Mouse (Mus musculus) embryonic facial prominence, embryonic 13.5 days (tissue): ENCODE data around the gene Dyrk4. TPM values are rescaled to one million over a fixed set of nuclear protein-coding genes. Genes with fewer than 3 reads are reported as not detected.

Source experiments
- ATAC-seq: fragments of 200-750 bp; cut with Nextera tagmentation; 2 replicates; pipeline ENCODE4 v1.8.0; 2017; ENCODE audit warnings: low read depth; ENCODE audit not compliant: insufficient number of reproducible peaks, insufficient read depth, low FRiP score, low TSS enrichment
- H3K27ac ChIP-seq: fragments of 300-500 bp; sonication (generic); 2 replicates; pipeline ENCODE4 v1.5.1; 2015; ENCODE audit warnings: moderate library complexity, mild to moderate bottlenecking, inconsistent platforms
- H3K27me3 ChIP-seq: fragments of 300-500 bp; sonication (generic); 2 replicates; pipeline ENCODE4 v1.6.1; 2015; ENCODE audit warnings: mild to moderate bottlenecking, inconsistent platforms
- H3K36me3 ChIP-seq: fragments of 300-500 bp; sonication (generic); 2 replicates; pipeline ENCODE4 v1.6.1; 2015; ENCODE audit warnings: mild to moderate bottlenecking, inconsistent platforms
- H3K4me1 ChIP-seq: fragments of 300-500 bp; sonication (generic); 2 replicates; pipeline ENCODE4 v1.6.1; 2015; ENCODE audit warnings: inconsistent platforms
- H3K4me2 ChIP-seq: fragments of 300-500 bp; sonication (generic); 2 replicates; pipeline ENCODE4 v1.6.1; 2015; ENCODE audit warnings: moderate library complexity, mild to moderate bottlenecking, inconsistent platforms
- H3K4me3 ChIP-seq: fragments of 300-500 bp; sonication (generic); 2 replicates; pipeline ENCODE4 v1.5.1; 2015; ENCODE audit warnings: mild to moderate bottlenecking, inconsistent platforms
- H3K9ac ChIP-seq: fragments of 300-500 bp; sonication (generic); 2 replicates; pipeline ENCODE4 v1.6.1; 2015; ENCODE audit warnings: mild to moderate bottlenecking, inconsistent platforms
- H3K9me3 ChIP-seq: fragments of 300-500 bp; sonication (generic); 2 replicates; pipeline ENCODE4 v1.6.1; 2016; ENCODE audit warnings: inconsistent platforms
- WGBS: fragments of 180-500 bp; shearing (Covaris S2); methylation state at CpG from one replicate; pipeline ENCODE4 v1.1.7; 2015; ENCODE audit warnings: mixed read lengths; 5-methylcytosine and 5-hydroxymethylcytosine counted together
- polyA plus RNA-seq: library from polyadenylated mRNA; unstranded; fragments of >200 nt; fragmentation: Nextera tagmentation; extraction: Ambion mirVana; gene quantifications from 2 replicates; pipeline ENCODE4 v1.2.1, GENCODE M21; 2015

Dyrk4 gene
- polyA plus RNA-seq, 1 experiment from 2014 or later = 0.10 TPM

DNA sequence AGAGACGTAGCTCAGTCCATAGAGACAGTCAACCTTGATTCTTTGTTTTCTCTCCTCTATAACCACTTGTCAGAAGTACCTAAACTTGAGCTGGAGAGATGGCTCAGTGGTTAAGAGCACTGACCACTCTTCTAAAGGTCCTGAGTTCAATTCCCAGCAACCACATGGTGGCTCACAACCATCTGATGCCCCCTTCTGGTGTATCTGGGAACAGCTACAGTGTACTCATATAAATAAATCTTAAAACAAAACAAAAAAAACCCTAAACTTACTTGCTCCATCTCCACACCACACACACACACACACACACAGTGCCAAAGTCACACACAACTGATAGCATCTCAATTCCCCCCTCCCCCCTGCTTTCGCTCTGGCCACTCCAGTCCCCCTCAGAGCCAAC, 16.4 kb upstream of the Dyrk4 start:
- Histone ChIP-seq H3K36me3 (peaks cover 17% of the 10 kb centered on the region), H3K4me1 (peaks cover 30% of the 10 kb centered on the region), H3K9ac (peak overlapping the region; percentile 87), H3K4me3 (peak overlapping the region; percentile 76), H3K27me3 (no peaks in the 10 kb centered on the region), H3K4me2 (peak overlapping the region; percentile 96), H3K27ac (no peak overlapping the region), H3K9me3 (no peaks in the 10 kb centered on the region)
- no peak for ATAC-seq
- WGBS = 78% methylated on average over 2 of the region's 2 CpGs

DNA sequence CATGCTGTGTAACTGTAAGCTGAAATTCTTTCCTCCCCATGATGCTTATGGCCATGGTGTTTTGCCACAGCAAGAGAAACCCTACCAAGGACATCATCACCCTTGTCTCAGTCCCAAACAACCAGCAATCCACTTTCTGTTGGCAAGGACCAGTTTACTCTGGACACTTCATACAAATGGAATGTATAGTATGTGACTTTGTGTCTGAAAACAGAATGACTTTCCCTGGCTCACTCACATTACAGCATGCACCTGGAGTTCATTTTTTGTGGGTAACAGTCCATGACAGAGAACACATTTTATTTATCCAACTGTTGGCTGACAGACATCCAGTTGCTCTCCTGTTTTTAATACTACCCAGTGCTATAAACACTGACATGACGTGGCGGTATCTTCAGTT, 11.3 kb upstream of the Dyrk4 start:
- Histone ChIP-seq H3K4me3 (no peak overlapping the region), H3K27ac (no peak overlapping the region), H3K36me3 (peaks cover 52% of the 10 kb centered on the region), H3K4me2 (no peak overlapping the region), H3K9ac (no peak overlapping the region), H3K9me3 (no peaks in the 10 kb centered on the region), H3K27me3 (no peaks in the 10 kb centered on the region), H3K4me1 (peaks cover 8% of the 10 kb centered on the region)
- 63% methylated on average over 2 of the region's 2 CpGs for WGBS
- no peak for ATAC-seq

DNA sequence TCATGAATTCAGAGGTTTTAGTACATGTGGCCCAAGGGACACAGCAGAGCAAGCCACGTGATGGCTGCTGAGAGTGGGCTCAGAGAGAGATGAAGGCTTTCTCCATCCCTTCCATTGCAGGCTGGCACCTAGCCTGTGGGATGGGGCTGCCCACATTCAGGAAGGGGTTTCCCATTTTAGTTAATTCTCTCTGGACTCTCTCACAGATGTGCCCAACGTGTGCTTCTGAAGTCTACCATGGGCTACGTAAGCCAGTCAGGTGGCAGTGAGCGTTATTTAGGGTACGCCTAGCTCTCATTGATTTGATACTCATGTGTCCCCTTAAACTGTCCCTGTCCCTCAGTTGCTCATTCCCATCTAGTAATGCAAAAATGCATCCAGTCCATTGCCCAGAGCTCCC, 6.7 kb downstream of the Dyrk4 start:
- no peaks in the 10 kb centered on the region for H3K27me3 ChIP-seq
- H3K36me3 ChIP-seq = no peaks in the 10 kb centered on the region
- H3K9me3 ChIP-seq = no peaks in the 10 kb centered on the region
- no peak overlapping the region for H3K4me3 ChIP-seq
- H3K4me1 ChIP-seq = no peaks in the 10 kb centered on the region
- 78% methylated on average over 5 of the region's 5 CpGs for WGBS
- no peak for ATAC-seq
- peak overlapping the region; percentile 36; the same call in 1 of the 2 replicates for H3K9ac ChIP-seq
- H3K27ac ChIP-seq = no peak overlapping the region
- no peak overlapping the region for H3K4me2 ChIP-seq

DNA sequence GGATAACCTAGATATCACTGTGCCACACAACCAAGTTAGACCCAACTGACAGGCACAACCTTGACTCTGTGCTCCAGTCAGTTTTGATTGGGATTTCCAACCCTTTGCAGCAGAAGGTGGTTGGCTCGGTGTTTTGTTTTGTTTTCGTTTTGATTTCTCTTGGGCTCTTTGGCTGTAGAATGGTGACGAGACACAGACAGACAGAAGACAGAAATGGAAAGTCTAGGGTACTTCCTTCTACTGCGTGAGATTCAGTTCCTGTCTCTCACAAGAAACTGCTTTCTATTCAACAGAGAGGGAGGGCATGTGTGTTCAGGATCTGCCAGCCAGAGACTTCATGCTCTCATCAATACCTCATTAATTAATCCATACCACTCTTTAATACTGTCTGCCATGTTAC, 10.9 kb downstream of the Dyrk4 start:
- H3K4me3 ChIP-seq = no peak overlapping the region
- no peak for ATAC-seq
- no peaks in the 10 kb centered on the region for H3K9me3 ChIP-seq
- H3K4me1 ChIP-seq = no peaks in the 10 kb centered on the region
- H3K9ac ChIP-seq = no peak overlapping the region
- no peak overlapping the region for H3K4me2 ChIP-seq
- WGBS = 78% methylated on average over 4 of the region's 4 CpGs
- H3K27me3 ChIP-seq = no peaks in the 10 kb centered on the region; the same call in 1 of the 2 replicates
- no peaks in the 10 kb centered on the region for H3K36me3 ChIP-seq
- H3K27ac ChIP-seq = no peak overlapping the region

DNA sequence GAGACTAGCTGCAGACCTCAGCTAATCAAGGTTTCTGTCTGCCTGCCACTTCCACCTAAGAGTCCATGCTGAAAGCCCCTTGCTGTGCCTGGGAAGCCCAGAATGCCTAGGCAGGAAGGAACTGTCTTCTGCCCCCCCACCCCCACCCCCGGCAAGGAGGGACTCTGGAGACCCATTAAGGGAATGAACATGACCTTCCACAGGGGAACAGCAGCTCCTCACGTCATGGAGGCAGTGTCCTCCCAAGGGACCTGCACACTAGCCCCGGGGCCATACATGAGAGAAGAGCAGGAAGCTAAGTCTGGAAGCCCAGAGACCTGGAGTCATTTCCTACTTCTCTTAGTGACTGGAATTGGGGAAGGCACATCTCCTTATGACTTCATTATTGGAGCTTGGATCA, 13.8 kb downstream of the Dyrk4 start:
- Histone ChIP-seq H3K4me1 (no peaks in the 10 kb centered on the region), H3K27ac (no peak overlapping the region), H3K9me3 (no peaks in the 10 kb centered on the region), H3K27me3 (no peaks in the 10 kb centered on the region; the same call in 1 of the 2 replicates), H3K4me3 (no peak overlapping the region), H3K9ac (no peak overlapping the region), H3K36me3 (no peaks in the 10 kb centered on the region), H3K4me2 (no peak overlapping the region)
- ATAC-seq = no peak
- WGBS = 55% methylated on average over 3 of the region's 3 CpGs

DNA sequence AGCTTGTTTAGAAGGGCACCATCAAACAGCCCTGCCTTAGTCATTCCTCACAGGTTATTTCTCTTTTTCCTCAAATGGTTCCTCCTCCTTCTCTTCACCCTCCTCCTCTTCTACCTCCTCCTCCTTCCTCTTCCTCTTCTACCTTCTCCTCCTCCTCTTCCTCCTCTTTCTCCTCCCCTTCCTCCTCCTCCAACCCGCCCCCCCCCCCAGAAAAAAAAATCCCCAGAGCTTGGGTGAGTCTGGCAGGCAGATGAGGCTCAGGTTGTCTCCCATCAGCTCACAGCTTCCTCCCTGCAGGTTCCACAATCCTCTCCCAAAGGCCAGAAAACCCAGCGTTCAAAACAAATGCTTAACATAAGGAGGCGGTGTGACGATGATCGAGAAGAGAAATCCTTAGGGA, 14.3 kb downstream of the Dyrk4 start:
- WGBS = 74% methylated on average over 4 of the region's 5 CpGs

DNA sequence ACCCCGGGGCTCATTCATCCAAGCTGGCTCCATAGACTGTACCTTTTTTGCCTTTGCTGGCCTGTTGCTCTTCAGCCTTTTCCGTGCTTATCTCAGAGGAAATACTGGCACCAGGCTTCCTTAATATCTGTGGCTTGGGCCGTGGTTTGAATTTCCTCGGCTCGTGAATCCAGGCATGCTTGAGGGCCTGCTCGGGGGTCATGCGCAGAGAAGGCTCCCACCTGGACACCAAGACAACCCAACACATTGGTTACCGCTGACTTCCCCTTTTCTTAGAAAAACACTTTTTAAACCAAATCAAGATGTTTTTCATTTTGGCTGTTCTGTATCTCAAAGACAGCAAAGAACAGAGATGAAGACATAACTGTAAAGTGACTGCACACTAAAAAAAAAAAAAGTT, 44.5 kb downstream of the Dyrk4 start:
- no peak overlapping the region for H3K27ac ChIP-seq
- no peaks in the 10 kb centered on the region for H3K36me3 ChIP-seq
- H3K9ac ChIP-seq = no peak overlapping the region
- no peaks in the 10 kb centered on the region for H3K4me1 ChIP-seq
- no peak for ATAC-seq
- no peaks in the 10 kb centered on the region for H3K9me3 ChIP-seq
- WGBS = 72% methylated on average over 8 of the region's 8 CpGs
- H3K4me3 ChIP-seq = no peak overlapping the region
- H3K27me3 ChIP-seq = peaks cover 10% of the 10 kb centered on the region; the same call in 1 of the 2 replicates
- H3K4me2 ChIP-seq = no peak overlapping the region

More for the DNA sequence above, 14.3 kb downstream of the Dyrk4 start:
- Histone ChIP-seq H3K4me2 (no peak overlapping the region), H3K4me1 (no peaks in the 10 kb centered on the region), H3K9ac (no peak overlapping the region), H3K27me3 (no peaks in the 10 kb centered on the region; the same call in 1 of the 2 replicates), H3K27ac (no peak overlapping the region), H3K4me3 (no peak overlapping the region), H3K36me3 (no peaks in the 10 kb centered on the region), H3K9me3 (no peaks in the 10 kb centered on the region)
- no peak for ATAC-seq

DNA sequence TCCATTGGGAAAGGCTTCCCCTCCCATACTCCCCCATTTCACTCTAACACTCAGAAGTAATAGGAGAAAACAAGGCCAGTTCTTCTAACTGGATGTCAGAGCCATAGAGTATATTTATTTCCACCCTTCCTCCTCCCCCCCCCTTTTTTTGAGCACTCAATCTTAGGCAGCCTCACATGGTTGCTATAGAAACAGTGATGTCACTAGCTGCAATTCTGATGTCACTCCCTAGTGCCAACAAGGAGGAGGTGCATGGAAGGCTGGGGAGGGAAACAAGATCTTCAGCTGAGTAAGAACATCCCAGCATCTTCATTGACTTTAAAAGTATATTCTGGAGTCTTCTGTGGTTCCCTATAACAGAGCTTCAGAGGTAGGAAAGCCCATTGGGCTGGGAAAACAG, 68.8 kb downstream of the Dyrk4 start, which contains the start of gene Akap3:
Gene Akap3 (plus strand): TSS at position 218 of the 400 bp plus-strand sequence.
- H3K36me3 ChIP-seq = no peaks in the 10 kb centered on the region
- no peak for ATAC-seq
- no peaks in the 10 kb centered on the region for H3K9me3 ChIP-seq
- no peak within 1 kb of the TSS for H3K4me2 ChIP-seq
- no peak within 1 kb of the TSS for H3K4me3 ChIP-seq
- no peak within 1 kb of the TSS for H3K27ac ChIP-seq
- no peak within 1 kb of the TSS for H3K9ac ChIP-seq
- peaks cover 10% of the 10 kb centered on the region for H3K4me1 ChIP-seq
- 0 out of 2 replicates have a peak, but pooled peaks cover 6% of the 10 kb centered on the region for H3K27me3 ChIP-seq

DNA sequence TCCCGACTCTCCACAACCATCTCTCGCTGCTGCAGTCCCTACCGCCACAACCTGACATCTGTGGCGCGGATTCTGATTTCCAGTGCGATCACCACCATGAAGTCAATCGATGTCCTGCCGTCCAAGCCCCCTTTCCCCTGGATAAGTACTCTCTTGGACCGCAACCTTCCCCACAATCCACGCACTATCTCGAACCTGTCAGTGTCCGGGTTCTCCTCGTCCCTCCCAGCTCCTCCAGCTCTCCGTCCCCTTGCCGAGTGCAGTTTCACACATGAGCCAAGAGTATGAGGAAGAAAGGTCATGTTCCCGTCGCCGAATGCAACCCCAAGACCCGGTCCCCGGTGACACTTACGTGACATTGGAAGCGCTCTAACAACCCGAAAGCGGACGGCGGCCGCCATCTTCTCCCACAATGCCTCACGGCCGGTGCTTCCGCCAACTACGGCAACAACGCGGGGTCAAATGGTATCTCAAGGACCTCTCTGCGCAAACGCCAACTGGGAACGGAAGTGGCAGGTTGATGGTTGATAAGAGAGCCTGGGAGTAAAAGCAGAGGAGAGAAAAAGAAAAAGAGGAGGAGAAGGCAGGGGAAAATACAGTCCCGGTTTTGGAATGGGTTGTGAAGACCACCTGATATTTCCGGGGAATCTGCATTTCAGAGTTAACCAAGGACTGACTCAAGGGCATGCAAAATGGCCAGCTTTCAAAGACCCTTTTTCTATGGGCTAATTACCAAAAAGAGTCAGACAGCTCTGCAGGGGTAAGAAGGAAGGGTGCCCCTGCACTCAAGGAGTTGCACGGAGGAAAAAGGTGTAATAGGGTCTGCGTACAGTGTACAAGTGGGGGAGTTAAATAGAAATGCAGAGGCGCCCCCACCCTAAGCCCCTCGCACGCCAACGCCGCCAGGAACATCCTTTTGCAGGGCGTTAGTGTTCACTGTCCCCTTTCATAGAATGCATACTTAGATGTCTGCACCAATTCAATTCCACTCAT, 72.6 kb downstream of the Dyrk4 start, which contains the start of gene Ndufa9:
Gene Ndufa9 (minus strand): TSS at position 425 of the 993 bp plus-strand sequence.
- Histone ChIP-seq H3K27ac (no peak within 1 kb of the TSS), H3K27me3 (0 out of 2 replicates have a peak, but pooled peaks cover 6% of the 10 kb centered on the region), H3K9me3 (no peaks in the 10 kb centered on the region)

DNA sequence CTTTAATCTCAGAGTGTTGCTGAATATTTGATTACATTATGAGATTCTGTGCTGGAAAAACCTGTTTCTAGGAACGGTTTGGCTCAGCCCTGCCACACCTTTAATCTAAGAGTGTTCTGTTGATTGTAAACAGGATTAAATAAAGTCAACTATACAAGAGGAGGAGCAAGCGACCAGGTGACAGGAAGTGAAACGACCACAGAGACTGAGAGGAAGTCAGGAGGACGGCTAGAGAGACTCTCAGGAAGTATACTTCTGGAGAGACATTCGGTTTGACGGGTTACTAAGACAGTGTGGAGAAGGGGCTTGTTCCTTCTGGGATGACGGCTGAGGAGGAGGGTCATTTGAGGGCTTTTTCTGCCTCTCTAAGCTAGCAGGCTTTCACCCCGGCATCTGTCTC, 85.0 kb downstream of the Dyrk4 start:
- no peak for ATAC-seq
- Histone ChIP-seq H3K4me3 (no peak overlapping the region), H3K27ac (no peak overlapping the region), H3K4me1 (no peaks in the 10 kb centered on the region), H3K36me3 (peaks cover 91% of the 10 kb centered on the region), H3K9ac (no peak overlapping the region), H3K27me3 (no peaks in the 10 kb centered on the region), H3K4me2 (no peak overlapping the region), H3K9me3 (no peaks in the 10 kb centered on the region)
- 82% methylated on average over 8 of the region's 8 CpGs for WGBS

More for the DNA sequence above, 72.6 kb downstream of the Dyrk4 start, which contains the start of gene Ndufa9:
- 7% methylated on average over 46 of the region's 46 CpGs for WGBS
- Histone ChIP-seq H3K4me3 (peak within 1 kb of the TSS; percentile 77), H3K9ac (peak within 1 kb of the TSS; percentile 85), H3K4me1 (peaks cover 15% of the 10 kb centered on the region), H3K4me2 (peak within 1 kb of the TSS; percentile 85), H3K36me3 (peaks cover 6% of the 10 kb centered on the region)
- no peak; the same call in 1 of the 2 replicates for ATAC-seq
